Mouse (Mus musculus) embryo, embryonic 11.5 days (tissue): ENCODE measurements around the gene Zcchc9.
"Not testable (repeated sequence)": the region's sequence is repeated elsewhere in the genome, so short reads cannot be mapped to it uniquely, and the experiment has no call there.

Source experiments
- DNase-seq: peaks from one replicate; pipeline ENCODE4 v3.0.0-alpha.2; 2012; ENCODE audit warnings: low read depth, low spot score

Gene Zcchc9

GRCm38 (mm10) chr13:91807155-91807839 lies at the start of gene Zcchc9:
TSS of gene Zcchc9 (minus strand) at chr13:91807705.
- DNase-seq = peak; percentile 80

- no peak for DNase-seq
These were observed 46.9 kb upstream of the Zcchc9 start for GRCm38 (mm10) chr13:91854412-91854811.

GRCm38 (mm10) chr13:91827876-91828275 lies 20.4 kb upstream of the Zcchc9 start:
- no peak for DNase-seq

- no peak for DNase-seq
These were observed 18.6 kb upstream of the Zcchc9 start for GRCm38 (mm10) chr13:91826066-91826465.

- no peak for DNase-seq
These were observed 17.5 kb upstream of the Zcchc9 start for GRCm38 (mm10) chr13:91824845-91825550.

GRCm38 (mm10) chr13:91823735-91824134 lies 16.2 kb upstream of the Zcchc9 start:
- no peak for DNase-seq

- no peak for DNase-seq
These were observed 7.2 kb upstream of the Zcchc9 start for GRCm38 (mm10) chr13:91814670-91815069.

GRCm38 (mm10) chr13:91809476-91809875 lies 2.0 kb upstream of the Zcchc9 start:
- DNase-seq = no peak

- DNase-seq = no peak
These were observed 520 bp upstream of the Zcchc9 start for GRCm38 (mm10) chr13:91807874-91808575.

- DNase-seq = no peak
These were observed 5.8 kb downstream of the Zcchc9 start for GRCm38 (mm10) chr13:91801726-91802125.

GRCm38 (mm10) chr13:91797442-91797841 lies 10.1 kb downstream of the Zcchc9 start:
- DNase-seq = no peak

- DNase-seq = no peak
These were observed 10.6 kb downstream of the Zcchc9 start for GRCm38 (mm10) chr13:91796916-91797315.

GRCm38 (mm10) chr13:91796003-91796402 lies 11.5 kb downstream of the Zcchc9 start:
- DNase-seq = no peak

GRCm38 (mm10) chr13:91795593-91795992 lies 11.9 kb downstream of the Zcchc9 start:
- no peak for DNase-seq

- no peak for DNase-seq
These were observed 12.5 kb downstream of the Zcchc9 start for GRCm38 (mm10) chr13:91794926-91795436.

- DNase-seq = no peak
These were observed 15.5 kb downstream of the Zcchc9 start for GRCm38 (mm10) chr13:91792035-91792434.

- DNase-seq = no peak
These were observed 27.6 kb downstream of the Zcchc9 start for GRCm38 (mm10) chr13:91779892-91780291.

GRCm38 (mm10) chr13:91778092-91778491 lies 29.4 kb downstream of the Zcchc9 start:
- DNase-seq = no peak

GRCm38 (mm10) chr13:91768683-91769651 lies 38.5 kb downstream of the Zcchc9 start:
- no peak for DNase-seq

GRCm38 (mm10) chr13:91765627-91766026 lies 41.9 kb downstream of the Zcchc9 start:
- no peak for DNase-seq

- DNase-seq = not testable (repeated sequence)
These were observed 43.9 kb downstream of the Zcchc9 start for GRCm38 (mm10) chr13:91763654-91764053.
